Mouse (Mus musculus) small intestine, adult 2 months (tissue): ENCODE measurements around the gene Apol10a.
"Not testable (repeated sequence)": the region's sequence is repeated elsewhere in the genome, so short reads cannot be mapped to it uniquely, and the experiment has no call there.

Experiments used
- CTCF ChIP-seq: fragments of 200-500 bp; IDR thresholded peaks from 2 replicates; pipeline ENCODE4 v1.5.1; 2012; ENCODE audit warnings: low read depth, mild to moderate bottlenecking, control low read depth, inconsistent platforms, low read length, moderate library complexity, mixed read lengths; ENCODE audit not compliant: insufficient replicate concordance, insufficient read length; ENCODE audit errors: extremely low read depth
- POLR2A ChIP-seq: fragments of 200-500 bp; IDR thresholded peaks from 2 replicates; pipeline ENCODE4 v1.6.1; 2012; ENCODE audit warnings: low read depth, mild to moderate bottlenecking, control low read depth, inconsistent platforms, low read length, moderate library complexity

DNA sequence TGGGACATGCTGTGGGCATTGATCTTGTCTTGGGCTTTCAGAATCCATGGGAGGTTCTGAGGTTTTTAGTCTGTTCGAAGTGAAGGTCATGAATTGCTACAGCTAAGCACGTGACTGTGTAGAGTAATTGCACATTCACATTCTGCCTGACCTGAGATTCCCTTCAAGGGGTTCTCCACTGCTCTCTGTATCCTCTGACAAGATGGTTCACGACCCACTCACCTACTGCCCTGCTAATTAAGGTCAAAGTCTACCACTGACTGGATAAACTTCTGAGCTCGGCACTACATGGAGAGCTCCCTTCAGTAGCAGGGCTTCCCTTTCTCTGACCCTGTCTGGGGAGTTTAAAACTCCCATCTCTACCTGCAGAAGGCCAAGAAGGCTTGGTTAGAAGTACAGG lies 43.7 kb downstream of the Apol10a start:
- TF ChIP-seq CTCF, POLR2A: not testable (repeated sequence)
